Mouse (Mus musculus): Measurements from ENCODE around the gene 9530003J23Rik.
"Not testable (repeated sequence)": the region's sequence is repeated elsewhere in the genome, so short reads cannot be mapped to it uniquely, and the experiment has no call there.

9530003J23Rik gene

GRCm38 (mm10) chr10:117238603-117239002, at the start of gene 9530003J23Rik:
TSS of gene 9530003J23Rik (minus strand) at chr10:117238703.
- DNase-seq (ENCODE audit: low spot score): no peak

GRCm38 (mm10) chr10:117287226-117287850, 48.8 kb upstream of the 9530003J23Rik start:
- no peak for DNase-seq (ENCODE audit: low spot score)

GRCm38 (mm10) chr10:117286366-117286970, 48.0 kb upstream of the 9530003J23Rik start:
- no peak for DNase-seq (ENCODE audit: low spot score)

DNA sequence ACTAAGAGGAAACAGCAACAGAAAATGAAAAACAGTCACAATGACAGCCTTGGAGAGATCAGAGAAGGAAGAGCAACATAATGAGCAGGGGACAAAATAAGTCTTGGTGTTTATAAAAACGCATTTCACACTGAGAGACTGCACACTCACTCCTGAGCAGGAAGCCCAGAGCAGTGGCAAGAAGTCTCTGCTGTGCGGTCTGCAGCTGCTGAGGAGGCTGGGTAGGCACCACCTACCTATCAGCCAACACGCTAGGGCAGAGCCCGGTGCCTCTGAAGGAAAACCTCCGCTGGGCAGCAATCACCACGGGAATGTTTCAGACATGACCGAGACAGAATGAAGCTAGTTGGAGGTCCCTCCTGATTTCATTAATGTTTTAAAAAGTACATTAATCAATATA, 47.1 kb upstream of the 9530003J23Rik start:
- DNase-seq (ENCODE audit: low spot score): not testable (repeated sequence)

GRCm38 (mm10) chr10:117284578-117285520, 46.3 kb upstream of the 9530003J23Rik start:
- no peak for DNase-seq (ENCODE audit: low spot score)

- DNase-seq (ENCODE audit: low spot score): no peak
Measured at GRCm38 (mm10) chr10:117283871-117284577, 45.5 kb upstream of the 9530003J23Rik start.

DNA sequence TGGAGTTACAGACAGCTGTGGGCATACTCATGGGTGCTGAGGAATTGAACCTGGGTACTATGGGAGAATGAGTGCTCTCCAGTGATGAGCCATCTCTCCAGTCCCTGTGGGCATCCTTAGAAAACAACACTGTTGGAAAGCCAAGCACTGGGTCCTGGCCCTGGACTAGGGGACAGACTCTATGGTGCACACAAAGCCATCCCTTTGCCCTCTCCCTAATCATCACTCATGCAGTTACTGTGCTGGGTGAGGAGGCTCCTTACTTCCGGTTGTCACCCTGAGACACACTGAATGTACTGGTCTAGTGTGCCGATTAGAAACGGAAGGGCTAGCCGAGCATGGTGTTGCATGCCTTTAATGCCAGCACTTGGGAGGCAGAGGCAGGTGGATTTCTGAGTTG, 44.7 kb upstream of the 9530003J23Rik start:
- DNase-seq (ENCODE audit: low spot score): not testable (repeated sequence)

DNA sequence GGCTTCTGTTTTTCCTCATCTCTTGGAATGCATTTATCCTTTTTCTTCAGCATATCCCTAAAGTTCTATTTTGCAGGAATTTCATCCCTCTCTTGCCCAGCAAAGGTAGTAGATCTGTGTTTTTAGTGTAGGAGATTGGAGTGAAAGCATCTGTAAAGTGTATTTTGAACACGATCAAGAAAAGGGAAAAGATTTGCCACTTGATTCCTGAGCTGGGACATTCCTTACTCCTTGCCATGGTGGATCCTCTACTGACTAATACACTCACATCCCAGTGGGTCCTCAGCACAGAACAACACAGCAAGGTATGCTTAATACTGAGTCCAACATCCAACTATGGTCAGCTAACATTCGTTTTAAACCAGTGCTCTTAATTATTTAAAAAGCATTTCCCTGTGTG, 44.0 kb upstream of the 9530003J23Rik start:
- no peak for DNase-seq (ENCODE audit: low spot score)

- DNase-seq (ENCODE audit: low spot score): no peak
Measured at GRCm38 (mm10) chr10:117282049-117282448, 43.5 kb upstream of the 9530003J23Rik start, which contains the start of gene Lyz2. TSS of gene Lyz2 (minus strand) at chr10:117282321.

- DNase-seq (ENCODE audit: low spot score): no peak
Measured at GRCm38 (mm10) chr10:117281381-117281920, 42.9 kb upstream of the 9530003J23Rik start.

GRCm38 (mm10) chr10:117280000-117280399, 41.5 kb upstream of the 9530003J23Rik start:
- DNase-seq (ENCODE audit: low spot score): no peak

- not testable (repeated sequence) for DNase-seq (ENCODE audit: low spot score)
Measured at GRCm38 (mm10) chr10:117278510-117278909, 40.0 kb upstream of the 9530003J23Rik start.

- not testable (repeated sequence) for DNase-seq (ENCODE audit: low spot score)
Measured at GRCm38 (mm10) chr10:117277779-117278178, 39.3 kb upstream of the 9530003J23Rik start.

- no peak for DNase-seq (ENCODE audit: low spot score)
Measured at GRCm38 (mm10) chr10:117275681-117276369, 37.3 kb upstream of the 9530003J23Rik start.

DNA sequence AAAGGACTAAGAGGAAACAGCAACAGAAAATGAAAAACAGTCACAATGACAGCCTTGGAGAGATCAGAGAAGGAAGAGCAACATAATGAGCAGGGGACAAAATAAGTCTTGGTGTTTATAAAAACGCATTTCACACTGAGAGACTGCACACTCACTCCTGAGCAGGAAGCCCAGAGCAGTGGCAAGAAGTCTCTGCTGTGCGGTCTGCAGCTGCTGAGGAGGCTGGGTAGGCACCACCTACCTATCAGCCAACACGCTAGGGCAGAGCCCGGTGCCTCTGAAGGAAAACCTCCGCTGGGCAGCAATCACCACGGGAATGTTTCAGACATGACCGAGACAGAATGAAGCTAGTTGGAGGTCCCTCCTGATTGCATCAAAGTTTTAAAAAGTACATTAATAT, 36.1 kb upstream of the 9530003J23Rik start:
- not testable (repeated sequence) for DNase-seq (ENCODE audit: low spot score)

- no peak for DNase-seq (ENCODE audit: low spot score)
Measured at GRCm38 (mm10) chr10:117272023-117272422, 33.5 kb upstream of the 9530003J23Rik start.

DNA sequence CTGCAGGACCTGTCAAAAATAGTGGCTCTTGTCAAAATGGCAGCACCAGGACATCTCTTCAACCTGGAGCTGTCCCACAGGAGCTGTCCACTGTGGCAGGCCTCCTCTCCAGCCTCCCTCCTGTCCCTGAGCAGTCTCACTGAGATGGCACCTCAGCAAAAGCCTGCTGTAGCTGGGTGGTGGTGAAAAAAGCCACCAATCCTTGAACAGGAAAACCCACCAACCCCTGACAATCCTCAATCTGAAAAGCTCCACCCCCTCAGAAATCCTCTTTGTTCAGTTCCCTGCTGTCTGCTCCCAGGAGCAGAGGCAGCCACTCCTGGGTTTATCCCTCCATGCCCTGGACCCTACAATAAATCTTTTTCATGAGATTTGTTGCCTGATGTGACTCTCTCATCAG, 21.4 kb upstream of the 9530003J23Rik start:
- DNase-seq (ENCODE audit: low spot score): no peak

- DNase-seq (ENCODE audit: low spot score): no peak
Measured at GRCm38 (mm10) chr10:117235866-117236265, 2.6 kb downstream of the 9530003J23Rik start.

- DNase-seq (ENCODE audit: low spot score): no peak
Measured at GRCm38 (mm10) chr10:117234825-117235224, 3.7 kb downstream of the 9530003J23Rik start.

DNA sequence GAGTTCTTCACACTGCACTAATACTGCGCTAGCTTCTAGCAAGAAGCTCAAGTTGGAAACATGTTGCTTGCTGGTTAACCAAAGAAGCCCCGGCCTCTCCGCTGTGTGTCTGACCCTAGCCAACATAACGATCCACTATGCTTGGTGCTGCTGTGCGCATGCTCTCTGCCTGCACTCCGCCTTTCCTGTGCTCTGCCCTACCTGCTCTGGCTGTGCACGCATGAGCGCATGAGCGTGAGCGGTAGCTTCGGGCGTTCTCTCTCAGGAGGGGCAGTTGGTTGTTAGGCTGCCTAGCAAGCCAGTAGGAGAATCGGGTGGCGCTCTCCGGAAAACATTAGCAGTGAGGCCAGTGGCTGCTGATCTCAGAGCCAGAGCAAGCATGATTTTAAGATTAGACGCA, 8.7 kb downstream of the 9530003J23Rik start:
- DNase-seq (ENCODE audit: low spot score): peak; percentile 37

GRCm38 (mm10) chr10:117226002-117226401, 12.5 kb downstream of the 9530003J23Rik start:
- DNase-seq (ENCODE audit: low spot score): no peak

All from testis, postnatal 10 days (tissue).